Mouse (Mus musculus) cerebellum, adult 2 months (tissue): Measurements from ENCODE around the gene Neb.

Source experiments
- CTCF ChIP-seq: fragments of 200-500 bp; IDR thresholded peaks from 2 replicates; pipeline ENCODE4 v1.5.1; 2011; ENCODE audit warnings: low read depth, mild to moderate bottlenecking, control low read depth, low read length, moderate library complexity, borderline replicate concordance; ENCODE audit not compliant: insufficient read depth
- POLR2A ChIP-seq: fragments of 200-500 bp; IDR thresholded peaks from 2 replicates; pipeline ENCODE4 v1.6.1; 2011; ENCODE audit warnings: low read length, control low read depth, borderline replicate concordance; ENCODE audit not compliant: insufficient read depth

DNA sequence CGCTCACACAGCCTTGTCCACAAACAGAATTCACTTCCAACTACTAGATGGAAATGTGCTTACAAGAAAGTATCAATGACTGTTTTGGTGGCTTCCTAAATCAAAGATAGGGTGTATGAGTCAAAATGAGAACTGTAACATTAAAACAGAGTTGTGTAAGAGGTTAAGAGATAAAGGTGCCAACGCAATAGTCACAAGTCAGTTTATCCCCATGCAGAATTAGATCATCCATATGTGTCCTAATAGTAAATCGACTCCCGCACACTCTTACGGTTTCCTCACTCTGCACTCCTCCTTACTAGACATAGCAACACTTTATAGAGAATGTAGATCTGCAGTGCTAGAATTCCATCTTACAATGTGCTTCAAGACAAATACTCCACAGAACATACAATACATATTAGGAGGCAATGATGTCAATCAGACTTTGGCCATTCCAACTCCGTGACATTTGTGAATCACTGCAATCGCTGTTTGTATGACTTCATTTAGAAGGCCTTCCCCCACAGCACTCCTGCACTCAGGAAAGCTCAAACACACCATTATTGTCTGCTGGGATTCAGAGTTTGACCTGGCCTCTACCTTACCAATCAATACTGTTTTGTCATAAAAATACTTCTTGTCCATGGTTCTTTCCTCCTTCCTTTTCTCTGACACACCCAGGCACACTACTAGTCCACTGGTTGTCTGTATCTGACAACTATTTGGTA is 41.9 kb upstream of the Neb start:
- TF ChIP-seq POLR2A (no peak), CTCF (no peak)
